In genomic region chr16:95439794-95440193, GRCm38 (mm10) we compare ENCODE assay signal across 9 mouse cellular contexts.
DNase-seq lines count a peak whose midpoint lies in the region; ATAC-seq and TF ChIP-seq lines count a peak whose summit lies in the region.
"Had no signal": no experiment of that assay in that cellular context is flagged by ENCODE, and none has a peak within 500 bp of the region (broad histone marks: within the 10 kb centered on the region; RNA-seq: fewer than 3 reads in every experiment).

No protein-coding gene starts in this region.

- H3K27ac ChIP-seq in heart, embryonic 11.5 days (ENCODE audit: low read depth, low read length): peak overlapping the region; percentile 91
- 0 out of 2 replicates have a peak overlapping the region, but pooled peaks have one; percentile 24 for H3K27ac ChIP-seq in spleen, adult 2 months (ENCODE audit: insufficient read depth, low read length)
- peak overlapping the region; percentile 62 for H3K27ac ChIP-seq in liver, embryonic 12.5 days
- no peak overlapping the region for H3K27ac ChIP-seq in midbrain, embryonic 13.5 days

- H3K36me3 ChIP-seq in heart, embryonic 11.5 days (ENCODE audit: control insufficient read depth, insufficient read depth, low read length): no peaks in the 10 kb centered on the region
- H3K36me3 ChIP-seq in spleen, adult 2 months (ENCODE audit: control insufficient read depth, insufficient read depth, low read length): no peaks in the 10 kb centered on the region
- no peaks in the 10 kb centered on the region for H3K36me3 ChIP-seq in liver, embryonic 12.5 days
- no peaks in the 10 kb centered on the region for H3K36me3 ChIP-seq in midbrain, embryonic 13.5 days

- ATAC-seq in heart, embryonic 11.5 days (replicated peaks; ENCODE audit: insufficient number of reproducible peaks, low FRiP score, low TSS enrichment): no peak
- ATAC-seq in liver, embryonic 12.5 days: peak; percentile 86
- ATAC-seq in midbrain, embryonic 13.5 days: no peak

- no peak for TF ChIP-seq CTCF in spleen, adult 2 months (IDR thresholded peaks at IDR 0.05; ENCODE audit: extremely low read depth, insufficient read depth, insufficient read length, insufficient replicate concordance)

- peak overlapping the region; percentile 52 for H3K4me2 ChIP-seq in heart, embryonic 11.5 days
- peak overlapping the region; percentile 59 for H3K4me2 ChIP-seq in liver, embryonic 12.5 days
- no peak overlapping the region for H3K4me2 ChIP-seq in midbrain, embryonic 13.5 days (replicated peaks)

- no peaks in the 10 kb centered on the region for H3K27me3 ChIP-seq in heart, embryonic 11.5 days (ENCODE audit: control insufficient read depth, insufficient read depth, low read length)
- H3K27me3 ChIP-seq in spleen, adult 2 months (ENCODE audit: control insufficient read depth, insufficient read depth, low read length): no peaks in the 10 kb centered on the region
- peaks cover 23% of the 10 kb centered on the region for H3K27me3 ChIP-seq in liver, embryonic 12.5 days (replicated peaks)
- H3K27me3 ChIP-seq in midbrain, embryonic 13.5 days: no peaks in the 10 kb centered on the region

- no peak overlapping the region for H3K4me3 ChIP-seq in heart, embryonic 11.5 days (ENCODE audit: low read depth, low read length)
- H3K4me3 ChIP-seq in spleen, adult 2 months (ENCODE audit: extremely low read depth, insufficient read depth, insufficient read length): no peak overlapping the region
- peak overlapping the region; percentile 5; the same call in 1 of the 2 replicates for H3K4me3 ChIP-seq in liver, embryonic 12.5 days
- H3K4me3 ChIP-seq in midbrain, embryonic 13.5 days (replicated peaks): no peak overlapping the region
- H3K4me3 ChIP-seq: myocyte had no signal

- H3K9me3 ChIP-seq in heart, embryonic 11.5 days (replicated peaks; ENCODE audit: control insufficient read depth, low read length): no peaks in the 10 kb centered on the region
- no peaks in the 10 kb centered on the region for H3K9me3 ChIP-seq in liver, embryonic 12.5 days (replicated peaks)
- no peaks in the 10 kb centered on the region for H3K9me3 ChIP-seq in midbrain, embryonic 13.5 days

- H3K4me1 ChIP-seq in heart, embryonic 11.5 days (ENCODE audit: control insufficient read depth, insufficient read depth, low read length): peaks cover 38% of the 10 kb centered on the region
- H3K4me1 ChIP-seq in spleen, adult 2 months (ENCODE audit: control insufficient read depth, insufficient read depth, insufficient read length): no peaks in the 10 kb centered on the region; the same call in 1 of the 2 replicates
- H3K4me1 ChIP-seq in liver, embryonic 12.5 days: peaks cover 52% of the 10 kb centered on the region
- no peaks in the 10 kb centered on the region for H3K4me1 ChIP-seq in midbrain, embryonic 13.5 days (replicated peaks)

- DNase-seq in heart, adult 9 months (ENCODE audit: low spot score in 2 of 2): no peak
- no peak for DNase-seq in spleen, adult 2 months (ENCODE audit: low read depth in 1 of 2, low spot score in 2 of 2)
- no peak for DNase-seq in spleen, postnatal 10 days (ENCODE audit: low spot score in 2 of 2)
- DNase-seq in right cerebral cortex, adult 2 months (ENCODE audit: low spot score in 2 of 2): no peak
- DNase-seq in cerebellum, postnatal 36 days: no peak

- 0 out of 2 replicates have a peak overlapping the region, but pooled peaks have one; percentile 28 for H3K9ac ChIP-seq in heart, embryonic 11.5 days (ENCODE audit: low read depth, low read length)
- no peak overlapping the region for H3K9ac ChIP-seq in liver, embryonic 12.5 days
- no peak overlapping the region for H3K9ac ChIP-seq in midbrain, embryonic 13.5 days (replicated peaks)

- TF ChIP-seq POLR2A in spleen, adult 2 months (IDR thresholded peaks at IDR 0.05; ENCODE audit: low read depth, low read length): no peak

- WGBS in heart, embryonic 11.5 days (ENCODE audit: insufficient replicate concordance): 11% methylated on average over 8 of the region's 8 CpGs
- 19% methylated on average over 8 of the region's 8 CpGs for WGBS in spleen, adult 2 months
- WGBS in liver, embryonic 12.5 days (ENCODE audit: insufficient replicate concordance): 3% methylated on average over 8 of the region's 8 CpGs
- WGBS in midbrain, embryonic 13.5 days: 73% methylated on average over 8 of the region's 8 CpGs
